Mouse (Mus musculus) liver, embryonic 14.5 days (tissue): ENCODE measurements around the gene Rab11b.

ENCODE experiments used
- CTCF ChIP-seq: IDR thresholded peaks from 2 replicates; pipeline ENCODE4 v1.5.1; 2016; ENCODE audit warnings: antibody characterized with exemption, low read depth, control low read depth
- EP300 ChIP-seq: IDR thresholded peaks from 2 replicates; pipeline ENCODE4 v1.6.1; 2016; ENCODE audit warnings: antibody characterized with exemption, low read depth

DNA sequence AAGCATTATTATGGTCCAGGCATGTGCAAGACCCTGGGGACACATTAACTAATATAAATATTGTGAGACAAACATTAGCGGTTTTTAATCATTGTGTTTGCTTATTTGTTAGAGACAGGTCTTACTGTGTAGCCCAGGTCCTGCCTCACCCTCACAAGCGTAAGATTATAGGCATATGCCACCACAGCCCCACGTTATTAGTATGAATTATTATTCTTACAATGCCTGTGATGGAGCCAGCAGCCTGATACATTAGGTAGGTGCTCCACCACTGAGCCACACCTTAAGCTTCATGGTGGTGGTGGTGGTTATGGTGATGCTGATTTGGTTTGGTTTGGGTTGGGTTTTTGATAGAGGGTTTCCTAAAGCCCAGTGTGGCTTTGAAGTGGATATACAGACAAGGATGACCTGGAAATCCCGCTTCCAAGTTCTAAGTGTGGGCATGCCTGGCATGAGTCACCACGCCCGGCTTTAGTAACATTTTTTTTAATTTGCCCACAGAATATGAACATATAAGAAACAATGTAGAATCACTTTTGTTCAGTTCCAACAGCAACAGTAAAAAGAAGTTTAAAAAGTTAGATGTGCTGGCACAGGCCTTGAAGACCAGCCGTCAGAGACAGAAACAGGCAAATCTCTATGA, 40.5 kb downstream of the Rab11b start:
- TF ChIP-seq EP300: no peak
- no peak for TF ChIP-seq CTCF
